Mouse (Mus musculus) liver, embryonic 14.5 days (tissue): ENCODE measurements at regions not wholly inside any gene's neighbourhood (a gene's known extent, or its start where the extent isn't known, plus 50 kb on each side); places are given as distances from the start of the nearest gene placed in this dataset.

Source experiments
- ATAC-seq: fragments of 200-750 bp; cut with Nextera tagmentation; 2 replicates; pipeline ENCODE4 v1.8.0; 2017; ENCODE audit warnings: moderate number of reproducible peaks, mild to moderate bottlenecking, moderate library complexity; ENCODE audit not compliant: insufficient read depth
- DNase-seq, 3 experiments: peaks; one replicate each; pipeline ENCODE4 v3.0.0-alpha.2; 2012 to 2013; ENCODE audit warnings: low read depth in 3 of 3, low spot score in 3 of 3
- H3K27ac ChIP-seq: fragments of 300-500 bp; sonication (generic); 2 replicates; pipeline ENCODE4 v1.5.1; 2014; ENCODE audit warnings: moderate library complexity, mild to moderate bottlenecking, control low read depth, inconsistent platforms
- H3K27me3 ChIP-seq: fragments of 300-500 bp; sonication (generic); 2 replicates; pipeline ENCODE4 v1.6.1; 2014; ENCODE audit warnings: mild to moderate bottlenecking, low read length, moderate library complexity; ENCODE audit not compliant: control insufficient read depth, insufficient read depth
- H3K36me3 ChIP-seq: fragments of 300-500 bp; sonication (generic); replicated peaks from 2 replicates; pipeline ENCODE4 v1.6.1; 2014; ENCODE audit warnings: low read depth; ENCODE audit not compliant: control insufficient read depth, insufficient read depth
- H3K4me1 ChIP-seq, 2 experiments: fragments of 200-500 bp in 1 of 2; fragments of 300-500 bp in 1 of 2; sonication (generic) in 1 of 2; replicated peaks; 2 replicates each; pipeline ENCODE4 v1.6.1; 2012 to 2014; ENCODE audit warnings: antibody characterized with exemption in 1 of 2, inconsistent platforms in 1 of 2, low read length in 1 of 2; ENCODE audit not compliant: control insufficient read depth in 2 of 2, insufficient read depth in 2 of 2
- H3K4me2 ChIP-seq: fragments of 300-500 bp; sonication (generic); 2 replicates; pipeline ENCODE4 v1.6.1; 2014; ENCODE audit warnings: low read depth, mild to moderate bottlenecking, control low read depth, moderate library complexity
- H3K4me3 ChIP-seq, 2 experiments: fragments of 200-500 bp in 1 of 2; fragments of 300-500 bp in 1 of 2; sonication (generic) in 1 of 2; 2 replicates each; pipeline ENCODE4 v1.5.1; 2012 to 2014; ENCODE audit warnings: low read depth in 2 of 2, low read length in 2 of 2, mild to moderate bottlenecking in 2 of 2, control low read depth in 1 of 2, inconsistent platforms in 1 of 2, moderate library complexity in 1 of 2; ENCODE audit not compliant: insufficient read depth in 1 of 2
- H3K9ac ChIP-seq: fragments of 300-500 bp; sonication (generic); replicated peaks from 2 replicates; pipeline ENCODE4 v1.6.1; 2014; ENCODE audit warnings: mild to moderate bottlenecking, control low read depth, moderate library complexity
- H3K9me3 ChIP-seq: fragments of 300-500 bp; sonication (generic); 2 replicates; pipeline ENCODE4 v1.6.1; 2016; ENCODE audit warnings: low read length, mixed read lengths; ENCODE audit not compliant: control insufficient read depth
- CTCF ChIP-seq: IDR thresholded peaks from 2 replicates; pipeline ENCODE4 v1.5.1; 2016; ENCODE audit warnings: antibody characterized with exemption, low read depth, control low read depth
- EP300 ChIP-seq: IDR thresholded peaks from 2 replicates; pipeline ENCODE4 v1.6.1; 2016; ENCODE audit warnings: antibody characterized with exemption, low read depth
- WGBS: fragments of 180-500 bp; shearing (Covaris S2); extraction: QIAGEN DNeasy Blood & Tissue Kit; methylation state at CpG from one replicate; pipeline ENCODE4 v1.1.7; 2014; ENCODE audit not compliant: insufficient replicate concordance; 5-methylcytosine and 5-hydroxymethylcytosine counted together

DNA sequence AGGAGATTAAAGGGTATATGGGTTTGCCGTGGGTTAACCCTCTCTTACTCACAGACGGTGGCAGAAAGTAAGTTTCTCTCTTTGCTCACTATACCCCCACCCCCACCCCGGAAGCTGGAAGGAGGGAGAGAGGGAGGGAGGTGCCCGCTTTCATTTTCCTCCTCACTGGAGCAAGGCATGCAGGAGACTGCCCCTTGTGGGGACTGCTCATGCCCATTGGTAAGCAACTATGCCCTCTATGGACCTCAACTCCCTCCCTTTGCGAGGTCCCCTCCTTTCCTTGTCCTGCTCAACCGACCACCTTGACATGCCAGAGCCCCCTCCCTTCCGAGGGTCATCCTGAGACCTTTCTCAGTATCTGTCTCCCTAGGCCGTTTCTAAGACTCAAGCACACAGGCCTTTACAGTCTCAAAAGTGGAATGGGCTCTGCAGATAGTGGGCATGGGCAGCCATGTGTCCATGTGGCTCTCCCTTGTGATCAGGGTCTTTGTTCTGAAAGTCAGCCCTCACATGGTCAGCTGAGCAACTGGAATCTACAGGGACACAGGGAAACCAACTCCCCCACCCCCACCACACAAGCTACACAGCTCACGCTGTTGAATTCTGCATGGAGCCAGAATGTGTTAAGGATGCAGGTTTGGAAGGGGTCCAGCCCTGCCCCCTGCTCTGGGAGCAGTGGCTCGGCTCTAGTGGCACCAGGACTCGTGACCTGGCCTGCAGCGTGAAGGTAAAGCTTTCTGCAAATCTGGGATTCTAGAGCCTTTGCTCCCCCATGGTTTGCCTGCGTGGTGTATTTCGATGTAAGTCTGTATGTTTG, 116.8 kb upstream of the A530016L24Rik start:
- H3K9me3 ChIP-seq, result no peaks in the 10 kb centered on the region
- H3K27me3 ChIP-seq, result no peaks in the 10 kb centered on the region
- no peak overlapping the region for H3K4me3 ChIP-seq
- TF ChIP-seq EP300 (no peak), CTCF (no peak)
- ATAC-seq (no peak), DNase-seq (no peak)
- H3K4me2 ChIP-seq, result no peak overlapping the region
- no peaks in the 10 kb centered on the region for H3K4me1 ChIP-seq
- H3K36me3 ChIP-seq, result no peaks in the 10 kb centered on the region
- WGBS, result 56% methylated on average over 14 of the region's 14 CpGs
- no peak overlapping the region for H3K27ac ChIP-seq
- H3K9ac ChIP-seq, result no peak overlapping the region

DNA sequence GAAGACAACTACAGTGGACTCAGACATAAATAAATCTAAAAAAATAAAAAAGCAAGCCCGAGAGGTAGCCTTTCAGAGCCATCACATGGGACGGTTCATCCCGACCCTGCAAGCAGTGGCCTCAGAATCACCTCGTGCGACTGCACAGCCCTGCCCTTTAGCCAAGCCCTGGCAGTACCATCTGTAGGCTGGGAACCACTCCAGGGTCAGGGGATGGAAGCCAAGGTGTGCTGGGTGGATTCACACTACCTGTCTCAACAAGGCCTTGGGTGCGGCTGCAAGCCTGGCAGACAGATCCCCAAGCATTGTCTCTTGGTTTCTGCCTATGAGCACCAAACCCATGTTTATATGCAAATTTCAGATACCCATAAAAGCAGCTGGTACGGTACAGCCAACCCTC, 115.3 kb upstream of the A530016L24Rik start:
- no peaks in the 10 kb centered on the region for H3K9me3 ChIP-seq
- WGBS, result 63% methylated on average over 7 of the region's 7 CpGs
- H3K4me2 ChIP-seq, result no peak overlapping the region
- ATAC-seq (no peak), DNase-seq (no peak)
- no peak overlapping the region for H3K9ac ChIP-seq
- no peak overlapping the region for H3K27ac ChIP-seq
- H3K4me3 ChIP-seq, result no peak overlapping the region
- no peaks in the 10 kb centered on the region for H3K4me1 ChIP-seq
- TF ChIP-seq CTCF (no peak), EP300 (no peak)
- H3K27me3 ChIP-seq, result no peaks in the 10 kb centered on the region
- no peaks in the 10 kb centered on the region for H3K36me3 ChIP-seq

DNA sequence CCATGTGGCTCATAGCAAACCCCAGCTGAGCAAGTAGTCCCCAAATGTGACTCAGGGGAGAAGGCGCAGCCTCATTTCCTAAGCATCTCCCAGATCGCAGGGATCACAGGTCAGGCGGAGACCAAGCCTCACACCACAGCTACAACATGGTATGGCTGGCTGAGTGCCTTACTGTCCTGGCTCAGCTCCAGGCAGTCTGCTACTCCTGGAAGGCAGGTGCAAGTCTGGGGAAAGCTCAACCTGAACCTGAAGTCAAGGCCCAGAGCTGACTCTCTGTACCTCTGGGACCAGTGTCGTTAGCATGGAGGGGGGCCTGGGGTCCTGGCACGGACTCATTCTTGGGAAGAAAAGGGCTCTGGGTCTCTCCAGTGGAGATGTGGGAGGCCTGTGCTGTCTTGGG, 113.0 kb upstream of the A530016L24Rik start:
- H3K27me3 ChIP-seq, result no peaks in the 10 kb centered on the region
- TF ChIP-seq EP300 (no peak), CTCF (no peak)
- WGBS, result 60% methylated on average over 5 of the region's 5 CpGs
- no peak overlapping the region for H3K4me2 ChIP-seq
- no peak overlapping the region for H3K9ac ChIP-seq
- H3K36me3 ChIP-seq, result no peaks in the 10 kb centered on the region
- H3K27ac ChIP-seq, result no peak overlapping the region
- H3K4me3 ChIP-seq, result no peak overlapping the region
- DNase-seq (no peak), ATAC-seq (no peak)
- no peaks in the 10 kb centered on the region for H3K9me3 ChIP-seq
- no peaks in the 10 kb centered on the region for H3K4me1 ChIP-seq

DNA sequence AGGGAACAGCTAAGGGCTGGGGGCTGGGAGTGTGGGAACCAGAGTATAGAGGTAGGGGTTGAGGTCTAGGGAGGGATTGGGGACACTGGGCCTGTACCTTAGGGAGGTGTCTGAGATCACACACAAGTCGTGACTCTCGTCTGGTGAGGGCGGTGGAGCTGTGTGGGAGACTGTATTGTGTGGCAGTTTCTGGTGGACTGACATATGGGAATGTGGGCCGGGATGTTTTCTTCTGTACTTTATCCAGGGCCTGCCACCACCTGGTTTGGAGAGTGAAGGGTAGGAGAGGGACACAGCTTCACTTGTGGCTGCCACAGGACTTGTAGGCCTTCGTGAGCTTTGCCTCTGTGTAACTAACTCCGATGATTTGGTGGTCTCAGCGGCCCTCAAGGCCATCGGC, 112.5 kb upstream of the A530016L24Rik start:
- no peak for DNase-seq
- 62% methylated on average over 8 of the region's 8 CpGs for WGBS

DNA sequence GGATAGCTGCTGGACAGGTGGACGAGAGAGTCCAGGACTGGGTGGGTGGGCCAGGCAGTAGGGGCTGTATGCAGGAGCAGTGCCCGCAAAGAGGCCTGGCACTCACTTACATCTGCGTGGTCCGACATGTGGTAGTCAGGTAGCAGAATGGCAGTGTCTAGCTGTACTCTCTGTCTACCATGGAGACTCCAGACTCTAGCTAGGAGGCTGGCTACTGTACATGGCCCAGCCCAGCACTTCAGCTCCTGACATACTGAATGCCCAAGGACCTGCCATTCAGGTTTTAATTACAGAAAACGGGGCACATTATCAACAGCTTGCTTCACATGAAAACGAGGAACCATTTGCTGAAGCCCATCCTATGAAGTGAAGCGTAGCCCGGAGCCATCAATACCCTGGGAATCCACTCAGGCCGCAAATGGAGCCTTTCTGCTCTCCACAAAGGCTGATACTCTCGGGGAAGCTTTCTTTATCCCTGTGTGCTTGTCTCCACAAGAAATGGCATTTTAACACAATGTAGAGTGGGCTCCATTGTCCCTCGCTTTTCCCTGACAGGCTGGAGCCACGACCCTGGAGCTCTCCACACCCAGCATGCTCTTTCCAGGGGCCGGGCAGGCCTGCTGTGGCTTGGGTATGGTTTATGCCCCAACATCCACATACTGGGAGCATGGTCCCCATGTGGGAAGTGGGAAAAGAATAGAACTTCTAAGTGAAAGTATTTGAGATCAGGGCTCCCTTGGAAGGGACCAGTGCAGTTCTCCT, 110.6 kb upstream of the A530016L24Rik start:
- no peak overlapping the region for H3K27ac ChIP-seq
- H3K4me1 ChIP-seq, result no peaks in the 10 kb centered on the region
- DNase-seq, result no peak
- no peak overlapping the region for H3K9ac ChIP-seq
- no peak overlapping the region for H3K4me3 ChIP-seq
- no peak overlapping the region for H3K4me2 ChIP-seq
- no peaks in the 10 kb centered on the region for H3K9me3 ChIP-seq
- TF ChIP-seq CTCF (no peak), EP300 (no peak)
- WGBS, result 67% methylated on average over 13 of the region's 13 CpGs
- no peaks in the 10 kb centered on the region for H3K36me3 ChIP-seq
- H3K27me3 ChIP-seq, result no peaks in the 10 kb centered on the region
- ATAC-seq, result no peak

More for the DNA sequence above, 112.5 kb upstream of the A530016L24Rik start:
- H3K27me3 ChIP-seq, result no peaks in the 10 kb centered on the region
- H3K4me1 ChIP-seq, result no peaks in the 10 kb centered on the region
- no peak overlapping the region for H3K4me3 ChIP-seq
- H3K4me2 ChIP-seq, result no peak overlapping the region
- TF ChIP-seq EP300, result no peak
- no peak for TF ChIP-seq CTCF
- H3K9ac ChIP-seq, result no peak overlapping the region
- no peak for ATAC-seq
- H3K9me3 ChIP-seq, result no peaks in the 10 kb centered on the region
- no peak overlapping the region for H3K27ac ChIP-seq
- no peaks in the 10 kb centered on the region for H3K36me3 ChIP-seq
